Mouse (Mus musculus): ENCODE data around the gene Tbk1.

DNA sequence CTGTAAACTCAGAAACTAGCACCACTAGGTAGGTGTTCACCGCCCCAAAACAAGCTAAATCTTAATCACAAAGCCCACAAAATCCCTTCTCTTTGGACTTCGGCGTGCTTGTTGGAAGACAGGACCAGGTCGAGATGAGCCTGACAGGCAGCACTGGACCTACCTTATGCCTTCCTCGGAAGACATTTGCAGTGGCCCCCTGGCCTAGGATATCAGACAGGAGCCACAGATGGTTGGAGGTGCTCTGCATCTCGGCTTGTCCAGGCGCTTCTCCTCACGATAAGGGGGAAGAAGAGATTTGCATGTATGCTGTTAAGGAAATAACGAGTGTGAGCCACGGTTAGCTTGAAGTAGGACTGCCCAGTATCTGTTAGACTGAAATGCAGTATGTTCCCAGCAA, 2.6 kb downstream of the Tbk1 start:
- TF ChIP-seq POLR2A (IDR thresholded peaks at IDR 0.05; ENCODE audit: low read depth, low read length) (no peak), CTCF (IDR thresholded peaks at IDR 0.05; ENCODE audit: borderline replicate concordance, insufficient read depth, low read length) (no peak)

All from embryonic fibroblast, embryonic 13.5 days (primary cell).